Mouse (Mus musculus) midbrain, embryonic 14.5 days (tissue): Measurements from ENCODE around the gene Znrf1. TPM values are rescaled to one million over a fixed set of nuclear protein-coding genes. Genes with fewer than 3 reads are reported as not detected.
"Not testable (repeated sequence)": the region's sequence is repeated elsewhere in the genome, so short reads cannot be mapped to it uniquely, and the experiment has no call there.

Experiments
- ATAC-seq: fragments of 200-750 bp; cut with Nextera tagmentation; 2 replicates; pipeline ENCODE4 v1.8.0; 2017; ENCODE audit warnings: moderate number of reproducible peaks, moderate library complexity; ENCODE audit not compliant: low FRiP score, low TSS enrichment
- DNase-seq: peaks from one replicate; pipeline ENCODE4 v3.0.0-alpha.2; 2015
- H3K27ac ChIP-seq: fragments of 300-500 bp; sonication (generic); replicated peaks from 2 replicates; pipeline ENCODE4 v1.5.1; 2014; ENCODE audit warnings: mild to moderate bottlenecking, low read depth, low read length, moderate library complexity
- H3K27me3 ChIP-seq: fragments of 300-500 bp; sonication (generic); 2 replicates; pipeline ENCODE4 v1.6.1; 2014; ENCODE audit warnings: low read length, control low read depth, mixed read lengths; ENCODE audit not compliant: control insufficient read depth, insufficient read depth
- H3K36me3 ChIP-seq: fragments of 300-500 bp; sonication (generic); 2 replicates; pipeline ENCODE4 v1.6.1; 2014; ENCODE audit warnings: low read length, control low read depth; ENCODE audit not compliant: control insufficient read depth, insufficient read depth
- H3K4me1 ChIP-seq: fragments of 300-500 bp; sonication (generic); 2 replicates; pipeline ENCODE4 v1.6.1; 2014; ENCODE audit warnings: mild to moderate bottlenecking, antibody characterized with exemption, low read length, control low read depth; ENCODE audit not compliant: control insufficient read depth, insufficient read depth
- H3K4me2 ChIP-seq: fragments of 300-500 bp; sonication (generic); 2 replicates; pipeline ENCODE4 v1.6.1; 2014; ENCODE audit warnings: mild to moderate bottlenecking, low read length, moderate library complexity
- H3K4me3 ChIP-seq: fragments of 300-500 bp; sonication (generic); replicated peaks from 2 replicates; pipeline ENCODE4 v1.5.1; 2014; ENCODE audit warnings: low read depth, low read length
- H3K9ac ChIP-seq: fragments of 300-500 bp; sonication (generic); replicated peaks from 2 replicates; pipeline ENCODE4 v1.6.1; 2014; ENCODE audit warnings: mild to moderate bottlenecking, low read length, moderate library complexity
- H3K9me3 ChIP-seq: fragments of 300-500 bp; sonication (generic); 2 replicates; pipeline ENCODE4 v1.6.1; 2016; ENCODE audit warnings: low read length, control low read depth, mixed read lengths; ENCODE audit not compliant: control insufficient read depth
- WGBS: fragments of 180-500 bp; shearing (Covaris S2); extraction: QIAGEN DNeasy Blood & Tissue Kit; methylation state at CpG from one replicate; pipeline ENCODE4 v1.1.7; 2014; 5-methylcytosine and 5-hydroxymethylcytosine counted together
- polyA plus RNA-seq: library from polyadenylated mRNA; unstranded; fragments of >200 nt; fragmentation: Nextera tagmentation; extraction: Ambion mirVana; gene quantifications from 2 replicates; pipeline ENCODE4 v1.2.1, GENCODE M21; 2014

The Znrf1 gene
- polyA plus RNA-seq, 1 experiment from 2014 or later: 108 TPM

DNA sequence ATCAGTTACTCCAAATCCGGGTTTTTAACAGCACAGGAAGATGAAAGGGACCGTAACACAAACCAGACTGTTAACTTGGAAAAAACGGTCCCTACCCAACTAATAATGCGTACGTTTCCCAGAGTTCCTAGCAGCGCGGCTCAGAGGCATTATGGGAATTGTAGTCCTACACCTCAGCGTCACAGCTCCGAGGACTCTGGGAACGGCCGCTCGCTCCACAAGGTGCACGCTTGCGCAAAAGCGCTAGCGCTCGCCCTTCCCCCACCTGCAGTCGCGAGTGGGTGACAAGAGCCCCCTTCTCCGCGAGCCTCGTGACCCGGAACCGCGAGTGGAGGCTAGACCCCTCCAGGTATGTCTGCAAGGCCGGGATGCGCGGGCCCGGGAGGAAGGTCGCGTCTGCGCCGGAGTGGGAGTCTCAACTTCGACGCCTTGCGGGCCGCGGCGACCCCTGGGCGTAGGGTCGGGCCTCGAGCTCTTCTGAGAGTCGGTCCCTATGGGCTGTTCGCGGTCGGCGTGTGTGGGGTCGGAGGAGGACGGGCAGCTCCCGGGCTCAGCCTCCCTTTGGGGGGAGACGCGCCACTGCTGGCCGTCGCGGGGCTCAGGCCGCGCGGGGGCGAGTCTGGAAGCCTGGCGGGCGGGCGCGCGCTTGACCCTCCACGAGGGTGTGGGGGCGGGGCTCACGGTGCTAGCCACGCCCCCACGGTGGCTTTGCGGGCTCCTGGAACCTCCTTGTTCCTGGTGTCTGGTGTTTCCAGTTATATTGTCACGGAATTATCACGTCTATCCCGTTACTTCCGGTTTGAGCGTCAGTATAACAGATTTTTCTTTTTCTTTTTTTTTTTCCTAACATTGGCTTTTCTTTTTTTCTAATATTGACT, 107.6 kb downstream of the Znrf1 start, which contains the start of gene Zfp1:
Gene Zfp1 (plus strand): TSS at position 138 of the 878 bp plus-strand sequence.
- Histone ChIP-seq H3K4me2 (peak within 1 kb of the TSS; percentile 64), H3K9ac (peak within 1 kb of the TSS; percentile 83), H3K27ac (peak within 1 kb of the TSS; percentile 94), H3K4me1 (0 out of 2 replicates have a peak, but pooled peaks cover 8% of the 10 kb centered on the region), H3K36me3 (no peaks in the 10 kb centered on the region), H3K9me3 (no peaks in the 10 kb centered on the region), H3K27me3 (no peaks in the 10 kb centered on the region), H3K4me3 (peak within 1 kb of the TSS; percentile 88)
- ATAC-seq (peak; percentile 98), DNase-seq (peak; percentile 98)
- WGBS: under 1% methylated on average over 75 of the region's 75 CpGs

DNA sequence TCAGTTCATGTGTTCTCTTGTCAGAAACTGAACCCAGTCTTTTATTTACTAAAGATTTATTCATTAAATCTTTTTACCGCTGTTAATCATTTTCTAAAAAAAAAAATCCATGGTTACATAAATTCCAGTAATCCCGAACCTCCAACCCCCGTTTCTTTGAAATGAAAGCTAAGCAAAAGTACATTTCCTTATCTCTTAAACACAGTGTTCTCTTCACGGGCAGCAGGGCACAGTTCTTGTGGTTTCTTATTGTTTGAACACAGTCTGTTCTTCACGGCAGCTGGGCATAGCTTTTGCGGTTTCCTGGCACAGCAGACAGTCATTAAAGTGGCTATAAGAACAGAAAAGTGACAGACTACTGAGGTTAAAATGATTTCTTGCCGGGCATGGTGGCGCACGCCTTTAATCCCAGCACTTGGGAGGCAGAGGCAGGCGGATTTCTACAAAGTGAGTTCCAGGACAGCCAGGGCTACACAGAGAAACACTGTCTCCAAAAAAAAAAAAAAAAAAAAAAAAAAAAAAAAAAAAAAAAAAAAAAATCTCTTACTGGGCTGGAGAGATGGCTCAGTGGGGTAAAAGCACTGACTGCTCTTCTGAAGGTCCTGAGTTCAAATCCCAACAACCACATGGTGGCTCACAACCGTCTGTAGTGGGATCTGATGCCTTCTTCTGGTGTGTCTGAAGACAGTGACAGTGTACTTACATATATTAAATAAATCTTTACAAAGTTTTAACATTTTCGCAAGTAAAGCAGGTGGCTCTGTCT, 108.6 kb downstream of the Znrf1 start:
- WGBS: 66% methylated on average over 12 of the region's 12 CpGs
- H3K9me3 ChIP-seq, ATAC-seq, H3K27me3 ChIP-seq, H3K4me1 ChIP-seq, H3K36me3 ChIP-seq: not testable (repeated sequence)
- Histone ChIP-seq H3K4me2 (peak overlapping the region; percentile 64), H3K27ac (peak overlapping the region; percentile 94; the same call in 1 of the 2 replicates), H3K4me3 (peak overlapping the region; percentile 88), H3K9ac (peak overlapping the region; percentile 83; the same call in 1 of the 2 replicates)
- DNase-seq: peak; percentile 32

DNA sequence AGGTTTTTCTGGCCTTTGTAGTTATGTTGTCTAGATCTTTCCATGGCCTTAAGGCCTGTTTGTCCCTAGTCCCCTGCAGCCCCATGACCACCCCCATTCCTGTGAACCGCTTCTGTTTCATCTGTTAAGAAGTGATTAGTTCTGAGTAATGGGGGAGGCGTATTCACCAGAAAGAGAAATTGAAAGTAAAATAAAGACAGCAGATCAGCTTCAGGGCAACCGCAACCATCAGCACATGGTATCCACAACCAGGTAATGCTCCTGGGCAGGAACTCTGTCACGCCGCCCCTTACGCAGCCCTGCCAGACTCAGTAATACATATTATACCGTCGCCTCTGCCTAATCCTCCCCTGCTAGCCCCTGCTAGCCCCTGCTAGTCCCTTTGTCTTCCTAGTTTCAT, 109.8 kb downstream of the Znrf1 start:
- Histone ChIP-seq H3K27ac (no peak overlapping the region), H3K36me3 (no peaks in the 10 kb centered on the region)
- 97% methylated on average over 8 of the region's 8 CpGs for WGBS

DNA sequence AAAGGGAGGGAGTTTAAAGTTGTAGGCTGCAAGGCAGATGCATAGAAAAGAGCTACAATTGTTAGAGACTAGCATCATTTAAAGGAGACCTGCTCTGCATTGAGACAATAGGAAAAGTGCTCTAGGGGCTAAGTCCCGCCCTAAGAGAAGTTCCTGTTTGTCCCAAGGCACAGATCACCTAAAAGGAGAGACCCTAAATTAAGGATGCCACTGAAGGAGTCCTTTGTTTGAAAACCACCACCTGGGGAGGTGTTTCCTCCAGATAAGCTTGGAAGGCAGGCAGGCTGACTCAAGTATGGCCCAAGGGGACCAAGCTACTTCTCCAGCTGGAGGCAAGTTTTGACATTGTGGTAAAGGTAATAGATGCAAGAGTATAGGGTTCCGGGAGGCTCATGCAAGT, 112.9 kb downstream of the Znrf1 start:
- DNase-seq (no peak), ATAC-seq (no peak)
- Histone ChIP-seq H3K9me3 (no peaks in the 10 kb centered on the region), H3K27me3 (no peaks in the 10 kb centered on the region), H3K4me3 (no peak overlapping the region), H3K4me1 (0 out of 2 replicates have a peak, but pooled peaks cover 3% of the 10 kb centered on the region), H3K4me2 (no peak overlapping the region), H3K36me3 (no peaks in the 10 kb centered on the region), H3K9ac (no peak overlapping the region), H3K27ac (no peak overlapping the region)
- 75% methylated on average over 2 of the region's 2 CpGs for WGBS

More for the DNA sequence above, 109.8 kb downstream of the Znrf1 start:
- DNase-seq: no peak
- Histone ChIP-seq H3K9ac (no peak overlapping the region), H3K27me3 (no peaks in the 10 kb centered on the region), H3K9me3 (no peaks in the 10 kb centered on the region), H3K4me3 (no peak overlapping the region), H3K4me2 (no peak overlapping the region), H3K4me1 (0 out of 2 replicates have a peak, but pooled peaks cover 8% of the 10 kb centered on the region)
- no peak for ATAC-seq

DNA sequence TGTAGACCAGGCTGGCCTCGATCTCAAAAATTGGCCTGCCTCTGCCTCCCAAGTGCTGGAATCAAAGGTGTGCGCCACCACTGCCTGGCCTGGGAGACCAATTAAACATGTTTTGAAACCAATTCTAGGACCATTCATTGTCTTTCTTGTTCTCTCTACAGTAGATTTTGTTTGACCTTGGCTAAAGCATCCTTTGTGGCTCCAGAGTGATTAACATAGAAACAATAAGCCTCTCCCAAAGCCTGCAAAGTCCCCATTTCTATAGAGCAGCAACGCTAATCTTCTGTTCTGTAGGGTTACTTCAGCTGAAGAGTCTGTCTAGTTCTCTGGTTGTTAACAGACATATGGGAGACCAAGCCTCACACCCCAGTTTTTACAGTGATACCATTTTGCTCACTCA, 114.8 kb downstream of the Znrf1 start:
- DNase-seq (no peak), ATAC-seq (no peak)
- 70% methylated on average over 3 of the region's 3 CpGs for WGBS
- H3K27me3 ChIP-seq: no peaks in the 10 kb centered on the region
- no peaks in the 10 kb centered on the region for H3K4me1 ChIP-seq
- no peak overlapping the region for H3K27ac ChIP-seq
- H3K4me3 ChIP-seq: no peak overlapping the region
- H3K9ac ChIP-seq: no peak overlapping the region
- no peak overlapping the region for H3K4me2 ChIP-seq
- H3K9me3 ChIP-seq: no peaks in the 10 kb centered on the region
- H3K36me3 ChIP-seq: no peaks in the 10 kb centered on the region

DNA sequence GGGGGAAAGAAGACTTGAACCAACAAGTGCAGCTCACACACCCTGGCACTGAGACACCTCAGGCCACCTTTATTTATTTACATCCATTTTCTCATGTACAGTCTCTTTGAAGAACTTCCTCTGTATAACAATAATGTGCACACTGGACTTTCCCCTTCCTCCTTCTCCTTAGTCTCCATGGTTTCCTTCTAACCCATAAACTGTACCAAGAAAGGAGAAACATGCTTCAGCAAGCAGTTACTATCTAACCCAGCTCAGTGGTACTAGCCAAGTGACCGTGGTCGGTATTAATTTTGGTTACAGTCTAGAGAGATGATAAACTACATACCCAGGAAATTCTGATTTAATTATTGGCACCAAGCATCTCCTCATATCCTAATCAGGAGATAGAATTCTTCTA, 117.6 kb downstream of the Znrf1 start:
- Histone ChIP-seq H3K27me3 (no peaks in the 10 kb centered on the region), H3K9ac (no peak overlapping the region), H3K4me1 (no peaks in the 10 kb centered on the region), H3K9me3 (no peaks in the 10 kb centered on the region), H3K36me3 (no peaks in the 10 kb centered on the region), H3K27ac (no peak overlapping the region), H3K4me2 (no peak overlapping the region), H3K4me3 (no peak overlapping the region)
- WGBS: 98% methylated on average over 2 of the region's 2 CpGs
- DNase-seq (no peak), ATAC-seq (no peak)

DNA sequence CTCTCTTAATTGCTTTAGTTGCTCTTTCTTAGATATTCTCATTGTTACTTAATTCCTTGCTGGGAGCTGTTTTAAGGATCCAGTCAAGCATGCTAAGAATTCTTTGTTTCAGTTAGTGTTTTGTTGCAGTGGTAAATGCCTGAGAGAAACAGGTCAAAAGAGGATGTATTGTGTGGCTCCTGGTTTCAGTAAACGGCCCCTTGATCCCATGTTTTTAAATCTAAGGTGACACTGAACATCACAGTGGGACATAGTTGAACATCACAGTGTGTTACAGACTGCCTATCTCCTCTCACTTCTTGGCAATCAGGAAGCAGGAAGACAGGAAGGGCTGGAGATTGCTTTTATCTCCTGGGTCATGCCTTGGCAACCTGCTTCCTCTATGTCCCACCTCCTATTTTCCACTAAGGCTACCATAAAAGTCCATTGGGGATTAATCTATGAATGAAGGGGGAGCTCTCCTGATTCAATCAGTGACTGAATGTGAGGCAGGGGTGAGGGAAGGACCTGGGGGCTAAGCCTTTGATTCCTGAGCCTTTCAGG, 121.5 kb downstream of the Znrf1 start:
- Histone ChIP-seq H3K4me2 (no peak overlapping the region), H3K9ac (no peak overlapping the region), H3K27ac (no peak overlapping the region), H3K36me3 (peaks cover 19% of the 10 kb centered on the region), H3K4me1 (no peaks in the 10 kb centered on the region), H3K4me3 (no peak overlapping the region), H3K27me3 (no peaks in the 10 kb centered on the region), H3K9me3 (no peaks in the 10 kb centered on the region)
- WGBS: 29% methylated on average over 1 of the region's 1 CpGs
- ATAC-seq: no peak
- DNase-seq: no peak

DNA sequence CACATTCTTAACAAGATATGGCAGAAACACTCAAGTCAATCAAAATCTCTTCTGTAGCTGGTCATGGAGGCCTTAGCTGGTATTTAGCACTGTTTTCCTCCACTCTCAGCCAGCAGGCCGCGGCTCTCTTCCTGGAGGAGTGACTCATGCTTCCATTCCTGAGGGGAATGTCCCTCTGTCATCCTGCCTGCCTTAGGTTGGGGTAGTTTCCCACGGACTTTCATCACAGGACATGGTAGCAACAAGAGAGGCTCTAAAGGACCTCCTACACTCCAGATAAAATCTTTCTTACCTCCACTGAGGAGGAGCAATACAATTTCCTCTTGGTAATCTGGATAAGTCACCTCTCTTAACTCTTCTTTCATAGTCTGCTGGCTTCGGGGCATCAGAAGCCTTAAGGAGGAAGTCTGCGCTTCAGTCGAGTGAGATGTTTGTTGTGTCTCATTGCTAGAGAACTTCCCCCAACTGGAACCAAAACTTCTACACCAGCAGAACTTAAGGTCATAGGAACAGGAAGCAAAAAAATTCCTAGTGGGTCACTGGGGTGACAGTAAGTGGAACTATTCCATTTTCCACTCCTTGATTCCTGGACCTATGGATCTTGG, 123.0 kb downstream of the Znrf1 start:
- ATAC-seq: no peak
- DNase-seq: no peak
- no peak overlapping the region for H3K27ac ChIP-seq
- no peak overlapping the region for H3K4me3 ChIP-seq
- peaks cover 19% of the 10 kb centered on the region for H3K36me3 ChIP-seq
- WGBS: 91% methylated on average over 6 of the region's 6 CpGs
- H3K27me3 ChIP-seq: no peaks in the 10 kb centered on the region
- no peak overlapping the region for H3K4me2 ChIP-seq
- no peak overlapping the region for H3K9ac ChIP-seq
- no peaks in the 10 kb centered on the region for H3K9me3 ChIP-seq
- H3K4me1 ChIP-seq: no peaks in the 10 kb centered on the region
